Mouse (Mus musculus) cerebellum, adult 18-20 months (tissue): ENCODE measurements around the gene Slco1a6.
"Not testable (repeated sequence)": the region's sequence is repeated elsewhere in the genome, so short reads cannot be mapped to it uniquely, and the experiment has no call there.

ENCODE experiments used
- DNase-seq, 2 experiments: peaks; one replicate each; pipeline ENCODE4 v3.0.0; 2021

Slco1a6 gene

GRCm38 (mm10) chr6:142208421-142208820 is at the start of gene Slco1a6:
Gene Slco1a6, minus strand, starts transcription at chr6:142208521.
- no peak for DNase-seq

GRCm38 (mm10) chr6:142250738-142251307 is 42.5 kb upstream of the Slco1a6 start:
- not testable (repeated sequence) for DNase-seq

GRCm38 (mm10) chr6:142245065-142245464 is 36.7 kb upstream of the Slco1a6 start:
- DNase-seq: no peak

- no peak for DNase-seq
Measured at GRCm38 (mm10) chr6:142239468-142239867, 31.1 kb upstream of the Slco1a6 start.

- DNase-seq: no peak
Measured at GRCm38 (mm10) chr6:142220138-142220537, 11.8 kb upstream of the Slco1a6 start.

- no peak for DNase-seq
Measured at GRCm38 (mm10) chr6:142211821-142212220, 3.5 kb upstream of the Slco1a6 start.

- no peak for DNase-seq
Measured at GRCm38 (mm10) chr6:142209749-142210148, 1.4 kb upstream of the Slco1a6 start.

GRCm38 (mm10) chr6:142200524-142200923 is 7.8 kb downstream of the Slco1a6 start:
- DNase-seq: no peak

- DNase-seq: no peak
Measured at GRCm38 (mm10) chr6:142194245-142194644, 14.1 kb downstream of the Slco1a6 start.

- no peak for DNase-seq
Measured at GRCm38 (mm10) chr6:142191962-142192361, 16.4 kb downstream of the Slco1a6 start.

- DNase-seq: no peak
Measured at GRCm38 (mm10) chr6:142187426-142187825, 20.9 kb downstream of the Slco1a6 start.

GRCm38 (mm10) chr6:142185868-142186415 is 22.4 kb downstream of the Slco1a6 start:
- no peak for DNase-seq

- no peak for DNase-seq
Measured at GRCm38 (mm10) chr6:142163406-142163805, 44.9 kb downstream of the Slco1a6 start.

GRCm38 (mm10) chr6:142161171-142161570 is 47.1 kb downstream of the Slco1a6 start:
- DNase-seq: no peak

- peak in 1 of 2 experiments; percentile 13 for DNase-seq
Measured at GRCm38 (mm10) chr6:142154081-142154480, 54.2 kb downstream of the Slco1a6 start.

- DNase-seq: no peak
Measured at GRCm38 (mm10) chr6:142148371-142148770, 60.0 kb downstream of the Slco1a6 start.

GRCm38 (mm10) chr6:142111667-142112305 is 96.5 kb downstream of the Slco1a6 start:
- DNase-seq: no peak

- no peak for DNase-seq
Measured at GRCm38 (mm10) chr6:142091126-142091525, 117.2 kb downstream of the Slco1a6 start.

GRCm38 (mm10) chr6:142058281-142058680 is 150.0 kb downstream of the Slco1a6 start:
- DNase-seq: not testable (repeated sequence)

- no peak for DNase-seq
Measured at GRCm38 (mm10) chr6:142047689-142048088, 160.6 kb downstream of the Slco1a6 start.

- DNase-seq: no peak
Measured at GRCm38 (mm10) chr6:142045746-142046145, 162.6 kb downstream of the Slco1a6 start.

GRCm38 (mm10) chr6:142041896-142042295 is 166.4 kb downstream of the Slco1a6 start:
- DNase-seq: no peak

- DNase-seq: peak in 1 of 2 experiments; percentile 10
Measured at GRCm38 (mm10) chr6:142040306-142041175, 167.8 kb downstream of the Slco1a6 start.
